Mouse (Mus musculus) regulatory T cell (primary cell): ENCODE data around the gene Olfr1076.
"Not testable (repeated sequence)": the region's sequence is repeated elsewhere in the genome, so short reads cannot be mapped to it uniquely, and the experiment has no call there.

Experiments used
- in situ Hi-C: fragments of 300-600 bp; cut with MboI, MseI; formaldehyde crosslinking; loops from one replicate; pipeline ENCODE4 v1.15.1; 2025; ENCODE audit warnings: high pct_unique_total_duplicates

Gene Olfr1076

DNA sequence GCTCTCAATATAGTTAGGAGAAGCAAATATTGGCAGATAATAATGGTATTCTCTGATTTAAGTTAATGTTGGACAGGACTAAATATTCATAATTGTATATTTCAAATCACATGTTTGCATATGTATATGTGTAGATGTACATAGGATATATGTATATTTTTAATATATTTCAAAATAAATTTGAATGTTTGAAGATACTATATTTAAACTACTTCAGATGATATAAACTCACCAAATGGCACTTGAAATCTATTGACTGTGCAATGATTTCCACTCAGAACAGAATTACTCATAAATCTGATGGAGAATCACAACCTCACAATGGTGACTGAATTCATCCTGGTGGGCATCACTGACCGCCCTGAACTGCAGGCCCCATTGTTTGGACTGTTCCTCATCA, at the start of gene Olfr1076:
Gene Olfr1076, plus strand, starts transcription at position 301 of the 400 bp plus-strand sequence.
- in situ Hi-C loops: no loop called here

GRCm38 (mm10) chr2:86460434-86460833, 47.8 kb upstream of the Olfr1076 start:
- in situ Hi-C loops: no loop called here

DNA sequence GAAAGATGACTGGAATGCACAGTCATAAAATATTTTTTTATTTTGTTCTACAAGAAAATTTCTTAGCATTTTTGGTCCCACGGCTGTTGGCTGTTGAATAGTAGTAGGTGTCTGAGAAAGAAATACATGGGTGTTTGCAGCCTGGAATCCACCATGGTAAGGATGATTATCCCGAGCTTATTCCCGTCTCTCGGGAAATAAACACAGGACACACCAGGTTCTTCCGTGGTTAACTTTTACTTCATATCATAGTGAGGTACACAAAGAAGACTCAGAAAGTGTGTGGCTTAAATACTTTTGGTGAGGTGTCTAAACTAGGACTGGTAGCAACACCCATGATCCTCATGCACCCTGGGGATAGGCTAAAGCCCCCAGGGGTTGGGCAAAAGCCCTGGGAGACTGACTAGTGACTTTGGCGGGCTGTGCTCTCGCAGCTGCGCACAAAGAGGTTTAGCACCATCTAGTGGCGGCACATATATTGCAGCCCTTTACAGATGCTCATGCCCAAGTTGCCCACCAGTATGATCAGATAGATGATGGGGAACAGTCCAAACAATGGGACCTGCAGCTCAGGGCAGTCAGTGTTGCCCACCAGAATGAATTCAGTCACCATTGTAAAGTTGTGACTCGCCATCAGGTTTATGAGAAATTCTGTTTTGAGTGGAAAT, 43.7 kb upstream of the Olfr1076 start:
- in situ Hi-C loops: loop anchor here (5.0 kb wide), 1 partner anchor 742 kb away; no protein-coding TSS in a partner anchor

DNA sequence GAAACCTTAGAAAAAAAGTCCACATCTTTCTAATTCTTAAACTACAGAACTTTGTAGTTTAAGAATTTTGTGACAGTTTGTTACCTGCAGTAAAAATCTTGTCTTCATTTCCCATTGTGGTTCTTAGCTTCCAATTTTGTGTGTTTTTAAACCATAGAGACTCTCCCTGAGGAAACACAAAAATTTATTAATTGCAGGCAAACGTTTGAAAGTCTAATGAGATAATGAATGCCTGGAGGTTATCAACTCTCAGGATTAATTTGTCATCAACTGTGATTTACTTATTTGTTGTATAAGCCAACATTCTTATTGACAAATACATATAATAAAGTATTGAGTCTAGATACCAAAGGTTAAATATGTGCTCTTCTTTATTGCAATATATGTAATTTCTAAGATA, 21.0 kb upstream of the Olfr1076 start, which contains the start of gene Olfr228:
Gene Olfr228, minus strand, starts transcription at position 101 of the 400 bp plus-strand sequence.
- in situ Hi-C loops: no loop called here

- in situ Hi-C loops: no loop called here
These were observed 22.7 kb downstream of the Olfr1076 start for GRCm38 (mm10) chr2:86530991-86531390.

- in situ Hi-C loops: no loop called here
These were observed 34.1 kb downstream of the Olfr1076 start, which contains the start of gene Olfr1079 for GRCm38 (mm10) chr2:86542380-86542779. TSS of gene Olfr1079 (minus strand) at chr2:86542480.

GRCm38 (mm10) chr2:86558135-86558534, 49.9 kb downstream of the Olfr1076 start, which contains the start of gene Olfr1080:
TSS of gene Olfr1080 (minus strand) at chr2:86558235.
- in situ Hi-C loops: not testable (repeated sequence)
